Mouse (Mus musculus) left cerebral cortex, postnatal 4 days (tissue): Measurements from ENCODE around the gene Mfsd1. TPM values are rescaled to one million over a fixed set of nuclear protein-coding genes. Genes with fewer than 3 reads are reported as not detected.

Experiments
- DNase-seq: peaks from one replicate; pipeline ENCODE4 v3.0.0-alpha.2; 2022
- intact Hi-C: fragments of 180-260 bp; cut with DNase I; formaldehyde crosslinking; loops from one replicate; pipeline ENCODE4 v1.15.1; 2025
- total RNA-seq, 2 experiments: library from RNA; stranded (reverse); gene quantifications; 2 replicates each; pipeline ENCODE4 v1.2.3; 2021

Gene Mfsd1
- 10 to 100 TPM; 37.2 to 38.8 TPM for total RNA-seq

DNA sequence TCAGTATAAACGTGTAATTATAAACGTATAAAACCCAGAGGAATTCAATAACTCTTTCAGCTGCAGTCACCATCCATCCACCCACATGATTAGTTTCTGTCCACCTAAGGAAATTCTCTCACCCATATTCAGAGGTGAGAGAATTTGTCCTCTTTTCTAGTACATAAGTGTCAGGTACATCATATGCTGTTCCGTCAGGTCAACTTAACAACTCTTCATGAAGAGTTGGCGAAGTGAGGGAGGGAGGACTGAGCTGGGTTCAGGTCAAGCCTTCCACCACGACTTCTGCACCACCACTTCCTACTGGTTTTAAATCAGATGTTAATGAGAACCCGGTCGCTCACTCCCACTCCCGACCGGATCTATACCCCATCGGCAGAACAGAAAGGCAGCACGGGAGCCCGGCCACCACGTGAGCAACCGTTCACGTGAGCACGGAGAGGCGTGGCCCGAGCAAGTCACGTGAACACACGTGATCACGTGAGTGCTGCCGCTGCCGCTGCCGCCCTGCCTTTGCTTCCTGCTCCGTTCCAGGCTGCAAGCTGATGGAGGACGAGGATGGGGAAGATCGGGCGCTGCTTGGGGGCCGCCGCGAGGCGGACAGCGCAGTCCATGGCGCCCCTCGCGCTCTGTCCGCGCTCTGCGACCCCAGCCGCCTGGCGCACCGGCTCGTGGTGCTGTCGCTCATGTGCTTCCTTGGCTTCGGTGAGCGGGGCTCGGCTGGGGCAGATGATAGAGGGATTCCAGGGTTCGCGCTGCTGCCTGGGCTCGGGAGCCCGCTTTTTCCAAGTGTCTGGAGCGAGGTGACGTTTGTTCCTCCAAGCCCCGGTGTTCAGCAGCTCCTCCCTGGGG, at the start of gene Mfsd1:
Gene Mfsd1, plus strand, starts transcription at position 469 of the 852 bp plus-strand sequence.
- intact Hi-C loops, result no loop called here
- DNase-seq, result peak; percentile 90

DNA sequence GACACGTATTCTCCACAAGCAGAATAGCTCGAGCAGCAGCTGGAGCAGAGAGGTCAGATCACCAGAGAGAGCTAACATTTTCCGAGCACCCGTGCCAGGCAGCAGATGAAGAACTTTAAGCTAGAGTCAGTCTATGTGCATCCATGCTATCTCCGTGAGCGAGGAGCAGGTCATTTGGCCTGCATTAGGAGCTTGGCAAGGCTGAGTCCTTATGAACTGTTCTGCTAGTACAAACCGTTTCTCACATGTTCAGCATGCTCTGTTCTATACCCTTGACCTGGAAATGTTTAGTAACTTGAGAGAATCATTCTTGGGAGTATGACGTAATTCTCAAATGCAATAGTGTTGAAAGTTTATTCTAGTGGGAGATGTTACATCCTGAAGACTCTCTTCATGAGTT, 38.9 kb upstream of the Mfsd1 start:
- DNase-seq, result no peak
- intact Hi-C loops, result no loop called here

DNA sequence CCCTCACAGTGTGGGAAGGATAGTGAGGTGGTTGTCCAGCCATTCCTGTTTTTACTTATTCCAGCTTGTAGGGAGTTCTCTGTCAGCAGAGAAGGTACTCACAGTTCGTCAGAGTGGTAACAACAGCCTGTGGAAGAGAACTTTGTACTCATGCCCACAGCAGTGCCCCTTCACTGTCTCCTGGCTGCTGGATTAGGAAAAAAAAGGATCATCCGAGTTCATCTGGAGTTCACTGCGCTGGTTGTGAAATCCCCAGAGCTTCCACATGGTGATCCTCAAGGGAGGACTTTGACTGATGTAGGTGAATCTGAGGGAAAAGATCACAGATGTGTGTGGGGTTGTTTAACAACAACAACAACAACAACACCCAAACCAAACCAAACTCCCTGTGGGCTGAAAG, 31.3 kb upstream of the Mfsd1 start:
- intact Hi-C loops, result no loop called here
- no peak for DNase-seq

DNA sequence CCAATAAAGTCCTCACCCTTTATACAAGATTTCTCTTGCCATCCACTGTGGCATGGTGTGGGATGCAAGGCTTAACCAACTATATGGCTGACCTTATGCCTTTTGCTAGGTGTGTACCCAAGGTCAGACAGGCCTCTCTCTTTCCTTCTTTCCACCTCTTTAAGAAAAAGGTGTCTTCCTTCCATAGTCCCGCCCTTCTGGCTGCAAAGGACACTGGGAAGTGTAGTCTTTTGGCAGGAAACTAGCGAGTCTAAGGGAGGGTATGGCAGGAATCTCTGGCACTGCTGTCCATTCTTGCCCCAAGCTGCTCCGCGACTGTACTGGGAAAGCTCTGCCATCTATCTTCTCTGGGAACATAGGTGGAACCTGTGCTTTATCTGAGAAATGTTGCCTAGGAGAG, 29.3 kb upstream of the Mfsd1 start:
- no peak for DNase-seq
- intact Hi-C loops, result no loop called here

DNA sequence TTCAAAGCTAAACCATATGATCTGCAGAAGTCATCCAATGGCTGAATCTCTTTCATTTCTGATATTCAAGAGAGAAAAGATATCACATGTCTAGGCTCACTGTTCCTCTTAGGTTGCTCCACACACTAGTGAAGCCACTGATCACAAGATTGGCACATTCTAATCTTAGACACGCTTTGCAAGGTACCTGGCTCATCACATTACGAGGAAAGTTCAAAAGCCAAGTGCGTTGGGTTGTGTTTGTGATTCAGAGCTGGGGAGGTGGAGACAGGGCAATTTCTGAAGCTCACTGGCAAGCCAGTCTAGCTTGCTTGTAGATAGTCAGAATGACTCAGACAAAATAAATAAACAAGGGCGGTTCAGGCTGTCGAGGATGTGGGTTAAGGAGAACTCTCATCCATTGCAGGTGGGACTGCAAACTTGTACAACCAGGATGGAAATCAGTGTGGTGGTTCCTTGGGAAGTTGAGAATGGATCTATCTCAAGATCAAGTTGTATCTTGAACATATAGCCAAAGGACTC, 28.6 kb upstream of the Mfsd1 start:
- DNase-seq, result no peak
- intact Hi-C loops, result no loop called here

DNA sequence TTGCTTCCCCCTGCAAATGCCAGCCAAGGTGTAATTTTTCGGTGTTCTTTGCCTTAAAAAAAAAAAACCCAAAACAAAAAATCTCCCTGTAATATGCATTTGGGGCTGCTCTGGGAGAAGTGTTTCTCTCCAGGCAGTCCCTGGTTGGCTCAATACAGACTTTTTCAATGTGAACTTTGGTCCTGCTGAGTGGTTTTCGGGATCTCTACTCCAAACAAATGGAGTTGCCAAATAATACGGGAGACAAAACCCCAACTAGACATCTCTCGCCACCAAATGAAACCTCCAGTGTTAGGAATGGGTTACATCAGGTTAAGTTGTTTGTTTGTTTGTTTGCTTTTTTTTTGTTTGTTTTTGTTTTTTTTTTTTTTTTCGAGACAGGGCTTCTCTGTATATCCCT, 27.3 kb upstream of the Mfsd1 start:
- no peak for DNase-seq
- intact Hi-C loops, result no loop called here

DNA sequence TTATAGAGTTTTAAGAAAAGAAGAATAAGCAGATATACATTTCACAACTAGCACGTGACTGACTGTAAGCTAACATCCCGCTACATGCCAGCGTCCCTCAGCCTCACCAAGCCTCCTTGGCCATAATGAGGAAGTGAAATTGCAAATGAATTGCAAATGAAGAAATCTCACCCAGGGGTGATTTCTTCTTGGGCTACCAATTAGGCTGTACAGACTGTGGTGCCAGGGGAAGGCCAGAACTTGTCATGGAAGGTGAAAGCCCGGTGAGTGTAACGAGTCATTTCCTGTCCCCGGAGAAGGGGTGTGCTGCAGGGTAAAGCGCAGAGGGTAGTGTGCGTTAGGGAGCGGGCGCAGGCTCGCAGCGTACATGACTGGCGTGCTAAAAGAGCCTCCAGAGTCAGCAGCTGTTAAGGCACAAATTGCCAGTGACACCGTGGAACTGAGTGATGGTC, 25.3 kb upstream of the Mfsd1 start:
- intact Hi-C loops, result no loop called here
- no peak for DNase-seq

DNA sequence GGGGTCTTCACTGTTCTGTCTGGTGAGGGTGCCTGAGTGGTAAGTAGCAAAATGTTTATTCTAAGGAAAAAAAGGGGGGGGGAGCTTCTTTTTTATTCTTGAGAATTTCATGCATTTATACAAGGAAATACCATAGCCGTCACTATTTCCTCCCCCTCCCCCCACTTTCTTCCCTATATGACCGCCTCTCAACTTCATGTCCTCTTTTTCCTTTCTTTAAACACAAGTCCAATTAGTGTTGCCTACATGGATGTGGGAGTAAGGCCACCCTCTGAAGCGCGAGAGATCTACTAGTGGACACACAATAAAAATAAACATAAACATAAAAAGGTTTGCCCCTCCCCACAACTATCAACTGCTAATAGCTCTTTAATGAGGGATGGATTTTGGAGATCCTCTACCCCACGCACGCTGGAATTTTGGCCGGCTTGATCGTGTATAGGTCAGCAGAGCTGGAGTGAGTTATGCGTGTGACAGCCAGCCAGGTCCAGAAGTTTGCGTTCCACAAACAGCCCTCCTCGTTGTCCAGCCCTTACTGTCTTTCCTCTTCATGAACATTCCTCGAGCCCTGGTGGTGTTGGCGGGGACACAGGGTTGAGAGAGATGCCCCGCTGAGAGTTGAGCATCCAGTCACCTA, 24.7 kb upstream of the Mfsd1 start:
- DNase-seq, result no peak
- intact Hi-C loops, result no loop called here

DNA sequence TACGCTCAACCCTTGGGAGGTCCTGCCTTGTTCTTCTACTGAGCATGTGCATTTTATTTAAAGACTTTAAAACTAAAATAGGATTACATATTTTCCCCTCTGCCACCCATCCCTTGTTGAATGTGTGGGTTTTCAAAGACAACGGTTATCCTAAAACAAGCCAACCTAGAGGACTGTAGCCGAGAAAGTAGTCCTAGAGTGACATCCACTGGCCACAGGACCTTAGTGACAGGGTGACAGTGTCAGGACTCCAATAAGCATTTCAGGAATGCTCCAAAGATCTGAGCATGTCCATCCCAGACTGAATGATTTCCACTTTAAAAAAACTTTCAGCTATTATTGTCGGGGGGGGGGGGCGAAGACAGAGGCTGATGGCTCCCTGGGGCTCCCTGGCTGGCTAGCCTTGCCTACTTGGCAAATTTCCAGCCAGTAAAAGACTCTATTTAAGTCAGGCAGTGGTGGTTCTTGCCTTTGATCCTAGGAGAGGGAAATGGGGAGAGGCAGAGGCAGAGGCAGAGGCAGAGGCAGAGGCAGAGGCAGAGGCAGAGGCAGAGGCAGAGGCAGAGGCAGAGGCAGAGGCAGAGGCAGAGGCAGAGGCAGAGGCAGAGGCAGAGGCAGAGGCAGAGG, 17.7 kb upstream of the Mfsd1 start:
- peak; percentile 24 for DNase-seq
- intact Hi-C loops, result loop anchor here (10.0 kb wide), 1 partner anchor 210 kb away; no protein-coding TSS in a partner anchor

DNA sequence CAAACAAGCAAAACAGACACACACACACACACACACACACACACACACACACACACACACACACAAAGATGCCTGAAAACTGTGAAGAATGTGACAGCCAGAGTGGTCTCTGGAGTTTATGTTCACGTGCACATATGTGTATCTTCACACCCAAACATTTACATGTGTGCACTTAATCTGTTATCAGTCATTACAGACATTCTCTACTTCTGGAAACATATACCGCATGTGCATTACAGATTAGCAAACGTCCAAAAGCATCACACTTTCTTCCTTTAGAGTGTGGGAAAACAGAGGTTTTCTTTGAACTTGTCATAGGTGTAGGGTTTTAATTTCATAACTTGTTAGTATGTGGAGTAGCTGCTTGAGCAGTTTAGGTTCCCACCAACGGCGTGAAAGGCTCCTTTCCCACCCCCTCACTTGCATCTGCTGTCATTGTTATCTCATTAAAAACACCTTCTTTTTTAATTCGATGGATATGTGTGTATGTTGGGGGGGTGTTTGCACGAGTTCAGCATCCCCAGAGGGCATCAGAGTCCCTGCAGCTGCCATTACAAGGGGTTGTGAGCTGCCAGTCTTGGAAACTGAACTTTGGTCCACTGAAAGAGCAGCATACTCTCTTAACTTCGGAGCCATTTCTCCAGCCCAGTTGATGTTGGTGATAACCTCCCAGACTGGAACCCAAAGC, 16.9 kb upstream of the Mfsd1 start:
- intact Hi-C loops, result loop anchor here (10.0 kb wide), 1 partner anchor 211 kb away; no protein-coding TSS in a partner anchor
- DNase-seq, result no peak

DNA sequence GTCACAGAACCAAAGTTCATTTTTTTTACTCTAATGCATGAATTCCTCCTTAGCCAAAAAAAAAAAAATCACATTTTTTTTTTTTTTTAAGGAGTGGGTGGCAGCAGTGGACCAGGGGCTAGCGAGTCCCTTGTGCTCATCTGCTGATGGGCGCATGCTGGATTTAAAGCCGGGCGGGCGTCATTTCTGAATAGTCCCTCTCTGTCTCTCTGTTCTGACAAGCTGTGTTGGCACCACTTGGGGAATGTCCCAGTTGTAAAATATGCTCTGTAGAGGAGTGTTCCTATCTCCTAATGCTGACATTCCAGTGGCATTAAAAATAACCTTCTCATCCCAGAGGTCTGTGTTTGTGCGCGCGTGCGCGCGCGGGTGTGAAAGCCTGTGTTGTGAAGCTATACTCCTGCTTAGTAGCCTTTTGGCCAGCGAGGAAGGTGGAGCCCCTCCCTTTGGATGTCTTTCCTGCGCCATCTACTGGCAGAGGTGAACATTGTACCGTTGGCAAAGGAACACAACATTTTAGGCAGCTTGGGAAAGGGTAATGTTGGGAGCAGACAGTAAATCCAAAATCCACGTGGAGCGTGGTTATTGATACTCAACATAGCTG, 14.4 kb upstream of the Mfsd1 start:
- intact Hi-C loops, result loop anchor here (2.0 to 10.0 kb wide), 2 partner anchors 55 to 213 kb away; no protein-coding TSS in a partner anchor
- peak; percentile 74 for DNase-seq

DNA sequence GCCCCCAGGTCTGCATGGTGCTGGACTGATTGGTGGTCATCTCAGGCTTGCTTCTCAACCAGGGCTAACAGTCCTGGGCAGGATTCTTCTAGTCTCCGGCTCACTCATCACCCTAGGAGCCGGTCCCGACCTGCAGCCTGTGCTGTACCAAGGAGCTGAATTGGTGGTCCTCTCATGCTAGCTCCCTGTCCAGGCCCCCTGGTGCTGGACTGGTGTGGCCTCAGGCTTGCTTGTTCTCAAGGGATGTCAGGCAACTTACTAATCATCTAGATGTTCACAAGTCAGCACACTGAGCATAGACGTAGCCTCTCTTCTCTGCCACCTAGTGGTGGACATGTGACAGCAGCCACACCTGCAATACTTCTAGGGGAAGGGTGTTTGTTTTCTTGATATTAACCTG, 9.6 kb upstream of the Mfsd1 start:
- DNase-seq, result no peak
- intact Hi-C loops, result no loop called here

DNA sequence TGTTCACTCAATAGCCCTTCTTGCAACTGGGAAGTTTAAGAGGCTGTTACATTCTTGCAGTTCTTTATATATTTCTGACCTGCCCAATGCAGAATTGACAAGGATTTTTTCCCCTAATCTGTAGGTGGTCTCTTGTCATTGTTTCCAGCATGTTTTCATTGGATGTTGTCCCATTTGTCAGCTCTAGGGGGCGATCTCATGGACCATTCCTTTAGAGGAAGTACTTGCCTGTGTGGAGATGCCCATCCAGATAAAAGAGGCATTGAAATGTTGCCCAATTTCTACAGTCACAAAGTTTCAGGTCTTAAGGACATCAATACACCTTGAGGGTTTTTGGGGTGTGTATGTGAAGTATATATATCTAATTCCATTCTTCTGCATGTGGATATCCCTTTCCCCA, 9.0 kb upstream of the Mfsd1 start:
- DNase-seq, result no peak
- intact Hi-C loops, result no loop called here

DNA sequence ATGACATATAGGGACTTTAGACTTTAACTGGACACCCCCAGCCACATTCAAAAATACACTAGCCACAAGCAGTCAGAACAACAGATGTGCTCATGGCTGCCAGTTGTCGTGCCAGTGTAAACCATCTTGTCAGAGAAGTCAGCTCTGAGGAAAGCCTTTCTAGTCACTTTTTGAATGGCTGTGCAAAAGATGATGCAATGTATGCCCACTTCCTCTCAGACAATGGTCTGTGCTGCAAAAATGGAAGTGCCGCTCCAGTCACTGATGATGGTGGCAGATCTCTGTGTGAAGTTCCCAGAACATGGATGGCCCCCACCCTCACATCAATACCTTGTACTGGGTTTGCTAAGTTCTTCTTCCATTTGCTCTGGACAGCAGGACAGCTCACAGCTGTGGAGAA, 6.3 kb upstream of the Mfsd1 start:
- intact Hi-C loops, result no loop called here
- DNase-seq, result no peak

DNA sequence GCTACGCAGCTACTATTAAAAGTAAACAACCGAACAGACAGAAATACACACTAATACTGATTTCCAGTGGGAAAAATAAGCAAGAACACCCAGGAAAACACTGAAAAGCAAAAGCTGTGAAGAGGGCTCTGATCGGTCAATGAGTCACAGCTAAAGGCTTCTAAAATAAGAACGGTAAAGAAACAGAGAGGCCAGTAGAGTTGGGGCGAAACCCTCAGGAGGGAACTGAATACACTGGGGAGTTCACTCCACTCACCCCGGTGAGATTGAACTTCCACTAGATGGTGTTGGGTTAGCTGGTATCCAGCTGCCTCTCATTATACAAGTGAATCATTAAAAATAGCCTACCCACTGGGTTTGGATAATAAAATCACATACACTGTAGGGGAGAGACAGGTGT, 5.8 kb upstream of the Mfsd1 start:
- no peak for DNase-seq
- intact Hi-C loops, result no loop called here

DNA sequence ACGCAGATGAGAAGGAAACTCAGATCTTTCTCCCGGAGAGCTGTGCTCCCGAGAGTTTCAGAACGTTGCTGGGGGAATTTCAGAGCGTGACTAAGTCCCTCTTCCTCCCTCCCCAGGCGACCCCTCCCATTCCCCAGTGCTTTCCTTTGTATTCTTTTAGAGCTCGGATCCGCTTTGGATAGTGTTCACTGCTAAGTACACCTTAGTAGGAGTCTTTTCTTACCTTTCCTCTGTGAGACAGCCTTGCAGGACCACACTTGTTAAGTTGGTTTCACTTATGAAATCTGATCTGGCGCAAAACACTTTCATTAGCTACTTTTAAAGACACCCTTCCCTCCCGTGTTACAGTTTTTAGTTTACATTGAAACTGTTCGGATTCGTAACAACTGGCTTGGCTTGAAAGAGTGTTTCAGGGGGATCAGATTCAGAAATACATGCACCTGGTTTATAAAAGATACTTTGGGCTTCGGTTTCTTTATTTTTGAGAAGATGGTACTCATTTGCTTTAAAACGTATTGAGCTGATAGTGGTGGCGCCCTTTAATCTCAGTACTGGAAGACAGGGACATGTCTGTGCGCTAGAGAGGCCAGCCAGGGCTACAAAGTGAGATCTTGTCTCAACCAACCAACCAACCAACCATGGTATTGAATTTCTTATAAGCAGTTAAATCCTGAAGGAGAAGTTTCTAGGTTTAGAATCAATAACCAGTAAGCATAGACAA, 744 bp downstream of the Mfsd1 start:
- intact Hi-C loops, result no loop called here

DNA sequence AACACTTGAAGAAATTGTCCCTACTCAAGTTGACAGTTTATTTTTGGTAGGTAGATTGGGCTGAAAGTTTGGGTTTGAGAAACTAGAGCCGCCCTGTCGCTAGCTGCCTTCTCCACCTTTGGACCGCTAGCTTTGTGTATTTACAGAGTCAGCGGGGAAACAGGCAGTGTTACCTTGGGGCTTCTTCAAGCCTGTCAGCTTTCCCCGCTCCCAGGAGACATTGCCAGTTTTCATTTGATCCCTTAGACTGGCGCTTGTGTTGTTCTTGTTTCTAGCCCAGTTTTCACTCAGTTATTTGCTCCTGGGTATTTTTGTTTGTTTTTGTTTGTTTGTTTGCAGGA, 1.3 kb downstream of the Mfsd1 start:
- intact Hi-C loops, result no loop called here
- no peak for DNase-seq

More for the DNA sequence above, 744 bp downstream of the Mfsd1 start:
- DNase-seq, result no peak

DNA sequence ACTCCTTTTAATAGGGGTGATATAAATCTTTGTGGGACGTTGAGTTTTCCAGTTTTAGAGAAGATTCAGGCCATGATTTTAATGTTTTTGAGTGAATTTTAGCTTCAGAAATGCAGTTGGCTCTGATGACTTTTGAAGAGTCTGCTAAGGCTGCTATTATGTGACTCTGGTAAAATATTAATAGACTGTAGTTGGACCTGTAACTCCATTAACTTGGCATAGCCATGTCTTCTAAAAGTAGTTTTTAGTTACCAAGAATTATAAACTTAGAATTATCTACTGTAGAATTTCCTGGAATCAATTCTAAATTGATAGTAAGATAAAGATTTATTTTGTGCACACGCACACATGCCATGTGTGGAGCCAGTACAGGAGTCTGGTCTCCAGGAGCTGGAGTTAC, 4.0 kb downstream of the Mfsd1 start:
- intact Hi-C loops, result no loop called here
- no peak for DNase-seq

DNA sequence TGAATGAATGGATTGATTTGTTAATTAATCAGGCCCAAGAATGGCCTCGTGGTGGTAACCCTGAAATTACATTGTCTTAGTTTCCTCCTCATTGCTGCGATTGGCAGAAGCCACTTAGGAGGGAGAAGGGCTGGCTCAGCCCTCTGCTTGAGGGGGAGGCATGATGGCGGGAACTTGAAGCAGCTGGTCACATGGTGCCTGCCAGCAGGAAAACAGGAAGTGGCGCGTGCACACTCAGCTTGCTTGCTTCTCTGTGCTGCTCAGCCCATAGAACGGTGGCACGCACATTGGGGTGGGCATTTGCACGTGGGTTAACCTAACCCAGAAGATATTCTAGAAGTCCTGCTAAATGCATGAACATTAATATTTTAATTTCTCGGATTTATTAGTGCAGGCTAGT, 4.9 kb downstream of the Mfsd1 start:
- no peak for DNase-seq

DNA sequence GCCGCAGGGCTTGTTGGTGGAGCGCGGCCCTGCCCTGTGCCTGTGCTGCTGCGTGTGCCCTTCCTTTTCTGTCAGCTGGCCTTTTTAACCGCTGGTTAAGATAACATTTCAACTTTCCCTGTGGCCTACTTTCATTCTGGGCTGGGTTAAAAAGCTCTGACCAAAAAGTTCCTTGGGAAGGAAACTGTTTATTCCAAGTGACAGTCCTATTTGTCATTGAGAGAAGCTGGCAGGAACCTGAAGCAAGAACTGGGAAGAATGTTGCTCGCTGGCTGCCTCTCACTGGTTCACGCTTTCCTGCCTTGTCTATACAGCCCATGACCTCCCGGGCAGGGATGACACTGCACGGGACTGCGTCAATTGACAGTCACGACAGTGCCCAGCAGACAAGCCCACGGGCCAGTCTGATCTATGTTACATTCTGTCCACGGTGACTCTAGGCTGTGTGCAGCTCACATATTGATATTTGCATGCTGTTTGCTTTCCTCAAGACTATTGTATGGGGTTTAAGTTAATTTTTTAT, 19.1 kb downstream of the Mfsd1 start:
- intact Hi-C loops, result no loop called here
- no peak for DNase-seq

More for the DNA sequence above, 4.9 kb downstream of the Mfsd1 start:
- intact Hi-C loops, result no loop called here
